Mouse (Mus musculus): ENCODE results near the gene Ccrl2.

The Ccrl2 gene

DNA sequence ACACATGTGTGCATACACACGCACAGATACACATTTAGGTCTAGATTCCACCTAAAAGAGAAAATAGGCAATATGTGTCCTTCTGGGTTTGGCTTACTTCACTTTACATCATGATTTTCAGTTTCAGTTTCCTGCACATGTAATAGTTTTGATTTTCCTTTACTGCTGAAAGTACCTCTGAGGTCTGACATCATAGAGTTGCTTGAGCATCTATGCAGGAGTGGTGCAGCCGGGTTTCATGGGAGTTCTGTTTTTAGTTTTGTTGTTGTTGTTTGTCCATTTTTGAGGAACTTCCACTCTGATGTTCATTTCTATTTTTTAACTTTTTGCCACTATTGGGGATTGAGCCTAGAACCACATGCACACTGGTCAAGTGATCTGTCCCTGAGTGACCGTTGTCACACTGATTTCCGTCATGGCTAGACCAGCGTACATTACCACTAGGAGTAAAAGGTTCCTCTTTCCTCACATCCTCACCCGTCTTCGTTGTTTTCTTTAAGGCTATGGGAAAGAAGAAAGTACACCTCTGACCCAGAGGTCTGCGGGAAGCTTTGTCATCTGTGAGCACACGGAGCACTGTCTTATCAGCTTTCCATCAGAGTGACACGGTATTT lies 1.7 kb upstream of the Ccrl2 start:
- no peak for DNase-seq (ENCODE audit: low spot score in 2 of 2)

DNA sequence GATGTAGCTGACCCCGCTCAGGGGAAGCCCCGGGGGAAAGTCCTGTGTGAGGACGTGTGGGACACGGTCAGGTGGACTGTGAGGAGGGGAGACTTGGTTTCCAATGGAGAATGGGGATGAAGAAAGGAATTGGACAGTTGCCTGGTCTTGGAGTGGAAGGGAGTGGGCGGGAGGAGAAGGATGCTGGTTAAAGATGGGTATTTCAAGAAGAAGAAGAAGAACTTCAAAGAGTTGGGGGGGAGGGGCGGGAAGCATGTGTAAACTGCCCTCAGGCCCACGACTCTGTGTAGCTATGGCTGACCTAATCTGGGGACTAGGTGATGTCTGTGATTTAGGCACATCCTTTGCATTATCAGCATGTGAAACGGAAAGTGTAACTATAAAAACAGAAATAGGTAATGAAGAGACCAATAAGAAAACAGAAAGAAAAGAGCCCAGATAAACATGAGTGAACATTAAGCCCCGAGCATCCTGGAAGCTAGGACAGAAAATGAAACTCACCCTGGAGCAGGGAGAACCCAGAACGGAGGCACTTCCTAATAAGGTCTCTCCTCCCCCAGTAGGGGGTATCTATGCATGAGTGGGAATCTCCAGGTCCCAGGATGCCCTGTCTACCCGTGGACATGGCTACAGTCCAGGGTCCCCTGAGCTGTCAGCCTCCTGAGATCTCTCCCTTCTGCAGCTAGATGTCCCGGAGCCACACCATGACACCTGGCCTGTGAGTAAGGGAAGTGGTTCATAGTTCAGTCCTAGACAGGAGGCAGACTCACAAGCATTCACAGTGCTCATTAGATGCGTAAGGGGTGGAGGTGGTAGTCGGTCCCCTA lies 438 bp upstream of the Ccrl2 start:
- no peak for DNase-seq (ENCODE audit: low spot score in 2 of 2)

DNA sequence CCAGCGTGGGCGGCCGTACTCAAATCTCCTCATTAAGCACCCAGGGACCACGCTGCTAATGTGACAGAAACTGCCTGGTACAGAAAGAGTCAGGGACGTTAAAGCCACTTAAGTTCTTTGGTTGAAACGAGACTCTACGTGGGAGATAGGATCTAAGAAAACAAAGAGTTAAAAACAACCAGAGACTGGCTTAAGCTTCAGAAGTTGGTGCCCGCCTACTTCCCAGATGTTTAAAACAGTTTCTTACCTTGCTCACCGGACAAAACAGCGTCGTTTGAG lies 861 bp downstream of the Ccrl2 start:
- no peak for DNase-seq (ENCODE audit: low spot score in 2 of 2)

DNA sequence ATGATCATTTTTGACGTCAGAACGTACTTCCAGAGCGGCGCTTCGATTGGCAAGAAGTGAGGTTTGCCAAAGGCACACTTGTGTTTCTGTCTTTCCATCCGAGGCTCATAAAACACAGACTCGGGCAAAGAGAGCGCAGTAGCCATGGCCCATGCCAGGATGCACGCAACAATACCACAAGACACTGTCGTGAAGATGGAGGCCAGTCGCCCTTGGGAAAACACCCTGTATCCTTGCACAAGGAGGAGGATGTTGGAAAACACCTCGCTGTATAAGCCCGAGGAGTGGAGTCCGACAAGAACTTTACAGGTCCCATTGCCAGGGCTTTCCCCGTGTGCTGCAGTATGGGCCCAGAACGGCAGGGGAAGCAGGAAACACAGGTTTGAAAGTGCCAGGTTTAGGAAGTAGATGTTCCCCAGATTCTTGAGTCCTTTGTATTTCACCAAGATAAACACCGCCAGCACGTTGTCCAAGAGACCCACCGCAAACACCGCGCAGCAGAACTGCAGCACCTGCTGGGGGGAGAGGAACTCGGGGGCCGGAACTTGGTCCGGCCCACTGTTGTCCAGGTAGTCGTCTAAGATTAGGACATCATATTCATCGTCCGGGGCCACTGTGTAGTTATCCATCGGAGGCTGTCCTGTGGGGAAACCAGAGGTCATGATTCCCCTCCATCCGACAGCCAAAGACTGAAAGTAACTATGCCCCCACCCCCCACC lies 1.4 kb downstream of the Ccrl2 start:
- DNase-seq (ENCODE audit: low spot score in 2 of 2), result no peak

DNA sequence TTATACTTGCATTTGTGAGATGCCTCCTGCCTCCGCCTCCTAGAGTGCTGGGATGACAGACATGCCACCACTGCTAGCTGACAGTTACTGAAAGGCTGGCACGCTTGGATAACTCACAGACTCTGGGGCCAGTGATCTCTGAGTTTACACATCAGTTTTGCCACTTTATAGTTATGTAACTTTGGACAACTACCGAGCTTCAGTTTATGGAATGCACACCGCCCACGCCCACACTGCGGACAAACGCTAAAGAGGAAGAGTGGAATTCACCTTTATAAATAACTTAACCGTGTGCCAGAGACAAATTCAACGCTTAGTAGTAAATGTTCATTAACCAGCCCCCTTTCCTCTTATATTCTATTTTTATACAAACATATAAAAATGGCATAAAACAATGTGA lies 2.4 kb downstream of the Ccrl2 start:
- no peak for DNase-seq (ENCODE audit: low spot score in 2 of 2)

DNA sequence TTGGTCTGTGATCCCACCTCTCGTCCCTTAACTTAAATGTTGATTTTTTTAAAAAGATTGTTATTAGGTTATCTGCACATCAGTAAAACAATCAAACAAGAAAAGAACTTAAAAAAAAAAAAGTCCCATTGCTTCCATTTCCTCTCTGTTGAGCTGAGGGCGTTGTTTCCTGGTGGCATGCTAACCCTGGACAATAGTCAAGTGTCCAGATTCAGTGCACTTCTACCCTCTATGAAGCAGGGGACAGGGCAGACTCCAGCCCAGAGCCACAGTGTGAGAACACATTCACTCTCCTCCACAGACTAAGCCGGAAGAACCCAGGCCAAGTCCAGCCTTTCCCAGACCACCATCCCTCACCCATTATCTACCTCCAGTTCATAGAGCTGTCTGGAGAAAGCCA lies 8.9 kb downstream of the Ccrl2 start:
- DNase-seq (ENCODE audit: low spot score in 2 of 2), result no peak

DNA sequence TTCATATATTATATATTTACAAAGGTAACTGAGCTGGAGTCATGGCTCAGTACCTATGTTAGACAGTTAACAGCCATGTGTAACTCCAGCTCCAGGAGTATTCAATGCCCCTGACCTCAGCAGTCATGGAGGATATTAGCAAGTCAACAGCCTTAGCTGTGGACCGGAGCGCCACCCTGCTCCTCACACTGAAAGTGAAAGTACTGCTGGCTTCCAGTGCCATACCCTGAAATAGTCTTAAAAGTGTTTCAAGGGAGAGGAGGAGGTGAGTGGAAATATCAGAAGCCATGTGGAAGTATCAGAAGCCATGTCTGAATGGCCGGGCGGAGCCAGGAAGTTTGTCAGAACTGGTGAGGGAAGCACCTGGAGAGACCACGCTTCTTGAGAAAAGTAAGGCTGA lies 10.1 kb downstream of the Ccrl2 start:
- DNase-seq (ENCODE audit: low spot score in 2 of 2), result no peak

DNA sequence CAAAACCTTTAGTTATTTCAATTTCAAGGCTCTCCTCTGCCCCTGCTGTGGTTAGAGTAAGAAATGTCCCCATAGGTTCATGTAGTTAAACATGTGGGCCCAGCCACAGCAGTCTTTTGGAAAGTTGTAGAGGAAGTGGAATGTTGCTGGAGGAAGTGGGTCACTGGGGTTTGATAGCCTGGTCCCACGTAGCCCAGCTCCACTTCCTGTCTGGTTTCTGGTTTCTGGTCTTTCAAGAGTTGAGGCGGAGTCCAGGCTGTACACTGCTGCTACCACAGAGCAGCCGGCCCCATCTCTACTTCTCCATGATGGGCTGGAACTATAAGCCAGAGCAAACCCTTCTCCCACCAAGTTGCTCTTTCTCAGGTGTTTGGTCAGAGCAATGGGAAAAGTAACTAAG lies 11.1 kb downstream of the Ccrl2 start:
- DNase-seq (ENCODE audit: low spot score in 2 of 2), result no peak

DNA sequence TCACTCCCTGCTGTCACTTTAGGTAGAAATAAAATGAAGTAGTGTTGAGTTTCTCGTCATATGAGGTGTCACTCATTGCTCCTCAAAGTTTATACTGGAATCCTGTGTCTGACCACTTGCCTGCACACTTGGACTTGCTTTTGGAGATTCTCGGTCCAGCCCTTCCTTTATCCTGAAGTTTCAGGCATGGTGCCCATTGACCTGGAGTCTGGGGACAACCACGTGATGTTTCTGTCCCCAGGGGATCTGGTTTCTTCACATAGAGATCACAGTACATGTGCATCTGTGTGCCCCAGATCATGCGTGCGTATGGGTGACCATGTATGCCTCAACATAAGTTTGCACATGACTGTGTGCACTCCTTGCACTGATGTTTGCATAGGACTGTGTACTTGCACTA lies 15.1 kb downstream of the Ccrl2 start:
- no peak for DNase-seq (ENCODE audit: low spot score in 2 of 2)

DNA sequence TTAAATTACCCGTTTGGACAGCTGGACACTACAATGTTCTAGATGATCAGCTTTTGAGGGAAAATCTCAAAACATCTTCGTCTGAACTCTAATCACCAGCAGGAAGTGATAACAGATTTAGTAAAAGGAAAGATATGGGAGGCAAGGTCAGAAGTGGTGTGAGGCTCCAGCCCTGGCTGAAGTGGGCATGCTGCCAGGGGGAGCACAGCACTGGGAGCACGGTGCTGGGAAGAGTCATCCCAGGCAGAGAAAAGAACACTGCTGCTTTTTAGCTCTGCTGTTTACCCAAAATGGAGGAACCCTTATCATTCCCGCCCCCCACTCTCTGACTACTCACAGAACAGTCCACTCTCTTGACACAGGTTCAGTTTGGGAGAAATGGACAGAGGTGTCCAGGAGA lies 17.4 kb downstream of the Ccrl2 start:
- DNase-seq (ENCODE audit: low spot score in 2 of 2), result peak in 1 of 2 experiments; percentile 26

DNA sequence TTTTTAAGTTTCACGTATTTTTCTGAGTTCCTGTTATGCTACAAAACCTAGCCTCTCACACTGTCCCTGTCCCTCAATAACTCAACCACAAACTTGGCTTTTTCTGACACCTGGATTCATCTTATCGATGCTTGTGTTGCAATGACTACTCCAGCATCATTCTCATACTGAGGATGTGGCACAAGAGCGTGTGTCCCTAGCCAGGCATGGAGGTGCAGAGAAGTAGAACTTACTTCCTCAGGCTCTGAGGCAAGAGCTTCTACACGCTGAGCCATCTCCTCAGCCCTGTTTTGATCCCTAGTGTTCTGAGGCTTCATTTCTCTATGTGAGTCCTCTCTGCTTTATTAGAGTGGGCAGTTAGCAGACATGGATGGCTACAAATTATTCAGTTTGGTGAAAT lies 23.6 kb downstream of the Ccrl2 start:
- no peak for DNase-seq (ENCODE audit: low spot score in 2 of 2)

DNA sequence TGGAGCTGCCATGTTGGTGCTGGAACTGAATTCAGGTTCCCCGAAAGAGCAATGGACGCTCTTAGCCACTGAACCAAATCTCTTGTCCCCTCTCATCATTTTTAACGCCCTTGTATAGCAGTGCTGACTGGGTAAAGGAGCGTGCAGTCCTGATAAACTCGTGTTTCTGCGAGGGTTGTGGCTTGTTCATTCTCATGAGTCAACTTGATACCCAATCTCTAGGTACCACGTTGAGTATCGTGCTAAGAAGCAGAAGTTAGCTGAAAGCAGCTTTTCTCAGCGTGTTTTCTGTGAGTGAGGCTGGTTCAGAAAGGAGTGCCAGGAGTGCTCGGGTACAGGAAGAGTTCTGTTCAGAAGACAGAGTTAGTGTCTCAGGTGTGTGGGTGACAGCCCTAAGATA lies 30.5 kb downstream of the Ccrl2 start:
- DNase-seq (ENCODE audit: low spot score in 2 of 2), result no peak

DNA sequence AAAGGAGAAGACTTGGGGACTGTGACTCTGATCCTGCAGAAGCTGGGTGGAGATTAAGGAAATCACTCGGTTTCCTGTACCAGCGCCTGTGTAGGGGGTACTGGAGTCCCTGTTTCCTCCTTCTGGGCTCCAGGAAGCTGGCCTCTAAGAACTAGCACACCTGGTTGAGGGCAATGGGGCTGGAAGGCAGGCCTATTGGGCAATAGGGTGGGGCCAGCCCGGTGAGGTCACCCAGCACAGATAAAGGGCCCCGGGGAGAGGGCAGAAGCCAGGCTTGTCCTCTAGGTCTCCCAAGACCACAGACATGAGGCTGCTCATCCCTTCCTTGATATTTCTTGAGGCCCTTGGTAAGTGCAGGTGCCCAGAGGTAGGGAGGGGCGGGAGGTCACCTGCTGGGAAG lies 38.3 kb downstream of the Ccrl2 start, which contains the start of gene Ltf:
Gene Ltf, plus strand, starts transcription at position 250 of the 400 bp plus-strand sequence.
- DNase-seq (ENCODE audit: low spot score in 2 of 2), result no peak

DNA sequence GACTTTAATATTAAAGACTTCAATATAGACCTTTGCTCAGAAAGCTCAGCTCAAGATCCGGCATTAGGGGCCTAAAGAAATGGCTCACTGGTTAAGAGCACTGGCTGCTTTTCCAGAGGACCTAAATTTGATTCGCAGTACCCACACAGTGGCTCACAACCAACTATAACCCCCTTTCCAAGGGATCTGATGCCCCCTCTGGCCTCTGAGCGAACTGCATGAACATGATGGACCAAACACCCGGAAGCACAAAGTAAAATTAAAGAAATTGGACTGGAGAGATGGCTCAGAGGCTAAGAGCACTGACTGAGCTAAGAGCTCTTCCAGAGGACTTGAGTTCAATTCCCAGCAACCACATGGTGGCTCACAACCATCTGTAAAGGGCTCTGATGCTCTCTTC lies 41.7 kb downstream of the Ccrl2 start:
- no peak for DNase-seq (ENCODE audit: low spot score in 2 of 2)

DNA sequence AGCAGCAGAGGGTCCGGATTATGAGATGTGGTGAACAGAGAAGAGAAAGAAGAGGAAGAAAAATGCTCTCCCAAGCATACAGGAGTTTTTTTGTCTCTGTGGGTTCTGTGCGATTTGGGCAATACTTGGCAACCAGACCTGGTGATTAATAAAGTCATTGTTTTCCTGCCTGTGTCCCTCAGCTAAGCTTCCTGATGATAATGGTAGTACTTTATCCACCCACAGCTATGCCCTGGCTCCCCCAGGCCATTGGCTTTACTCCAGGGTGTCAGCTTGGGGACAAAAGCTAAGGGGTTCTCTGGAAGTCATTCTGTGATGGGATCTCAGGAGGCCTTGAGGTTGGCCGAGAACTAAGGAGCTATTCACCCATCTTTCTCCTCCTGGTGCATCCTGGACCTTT lies 45.3 kb downstream of the Ccrl2 start:
- DNase-seq (ENCODE audit: low spot score in 2 of 2), result no peak

DNA sequence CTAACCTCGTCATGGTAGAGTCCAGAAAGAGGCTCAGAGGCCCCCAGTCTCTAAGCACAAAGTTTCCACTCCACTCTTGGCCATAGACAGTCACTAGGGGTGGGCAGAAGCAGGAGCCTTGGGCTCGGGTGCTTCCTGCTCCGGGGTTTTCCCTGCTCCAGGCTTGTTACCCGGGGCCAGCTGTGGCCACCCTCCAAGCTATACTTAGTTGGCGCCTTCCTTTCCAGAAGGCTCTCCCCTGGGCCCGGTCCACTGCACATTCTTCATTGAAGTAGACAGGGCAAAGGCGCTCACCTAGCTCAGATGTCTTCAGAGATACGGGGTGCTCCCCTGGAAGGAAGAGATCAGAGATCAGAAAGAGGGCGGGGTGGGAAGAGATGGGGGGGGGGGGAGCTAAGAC lies 45.8 kb downstream of the Ccrl2 start:
- no peak for DNase-seq (ENCODE audit: low spot score in 2 of 2)

DNA sequence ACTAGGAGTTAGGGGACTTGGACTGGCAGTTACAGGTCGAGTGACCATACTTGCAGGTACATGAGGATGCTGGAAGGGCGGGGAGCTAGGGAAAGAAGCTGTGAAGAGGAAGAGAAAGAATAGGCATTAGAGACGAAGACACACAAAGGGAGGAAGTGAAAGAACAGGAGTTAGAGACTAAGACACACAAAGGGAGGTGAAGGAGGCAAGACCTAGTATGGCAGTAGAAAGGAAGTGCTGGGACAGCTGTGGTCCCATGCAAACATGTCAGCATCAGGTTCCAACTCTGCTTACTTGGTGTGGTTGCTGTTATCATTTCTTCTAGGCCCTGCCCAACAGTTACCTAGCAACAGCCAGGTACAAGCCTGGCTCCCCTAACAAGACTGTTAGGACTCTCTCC lies 47.6 kb downstream of the Ccrl2 start:
- DNase-seq (ENCODE audit: low spot score in 2 of 2), result no peak

DNA sequence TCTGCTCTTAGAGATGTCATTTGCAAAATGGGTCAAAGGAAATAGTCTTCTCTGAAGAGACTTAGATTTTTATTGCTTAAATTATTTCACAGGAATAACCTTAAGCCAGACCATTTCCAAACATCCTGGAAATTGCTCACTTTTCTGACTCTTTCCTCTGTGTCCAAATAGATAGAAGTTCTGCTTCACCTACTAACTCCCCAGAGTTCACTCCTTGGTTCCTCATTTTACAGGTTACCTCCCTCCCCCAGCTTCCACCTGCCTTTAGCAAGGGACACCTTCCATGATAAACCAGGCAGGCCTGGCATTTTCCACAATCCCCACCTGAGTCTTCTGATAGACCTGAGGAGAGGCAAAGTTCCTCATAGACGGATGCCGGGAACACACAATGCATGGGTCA lies 50.8 kb downstream of the Ccrl2 start:
- no peak for DNase-seq (ENCODE audit: low spot score in 2 of 2)

All from cerebellum, postnatal 4 days (tissue).